Mouse (Mus musculus): ENCODE data around the gene Apol8. TPM values are rescaled to one million over a fixed set of nuclear protein-coding genes. Genes with fewer than 3 reads are reported as not detected.
A peak's percentile ranks its signal among the peaks of the same experiment; 100 is the strongest.

The Apol8 gene
- polyA plus RNA-seq, 1 experiment from 2014 or later, result 0.19 TPM

GRCm38 (mm10) chr15:77798664-77799490 lies 42.1 kb upstream of the Apol8 start:
- 0 out of 2 replicates have a peak overlapping the region, but pooled peaks have one; percentile 2 for H3K4me3 ChIP-seq (ENCODE audit: low read length)
- H3K9ac ChIP-seq (replicated peaks; ENCODE audit: low read length), result peak overlapping the region; percentile 58
- H3K9me3 ChIP-seq (ENCODE audit: low read length), result no peaks in the 10 kb centered on the region
- ATAC-seq (ENCODE audit: low FRiP score, low TSS enrichment), result peak; percentile 88
- 16% methylated on average over 14 of the region's 14 CpGs for WGBS
- H3K27ac ChIP-seq (ENCODE audit: low read length), result peak overlapping the region; percentile 99
- peaks cover 52% of the 10 kb centered on the region for H3K4me1 ChIP-seq (ENCODE audit: insufficient read depth, low read length)
- peak overlapping the region; percentile 30; the same call in 1 of the 2 replicates for H3K4me2 ChIP-seq (replicated peaks; ENCODE audit: low read depth, low read length)
- H3K27me3 ChIP-seq (ENCODE audit: insufficient read depth, low read length), result no peaks in the 10 kb centered on the region
- H3K36me3 ChIP-seq (ENCODE audit: insufficient read depth, low read length), result peaks cover 46% of the 10 kb centered on the region

GRCm38 (mm10) chr15:77797609-77798411 lies 41.0 kb upstream of the Apol8 start:
- H3K27me3 ChIP-seq (ENCODE audit: insufficient read depth, low read length), result no peaks in the 10 kb centered on the region
- H3K4me2 ChIP-seq (replicated peaks; ENCODE audit: low read depth, low read length), result peak overlapping the region; percentile 30; the same call in 1 of the 2 replicates
- WGBS, result 58% methylated on average over 14 of the region's 14 CpGs
- H3K27ac ChIP-seq (ENCODE audit: low read length), result peak overlapping the region; percentile 99
- H3K4me3 ChIP-seq (ENCODE audit: low read length), result no peak overlapping the region
- peaks cover 52% of the 10 kb centered on the region for H3K4me1 ChIP-seq (ENCODE audit: insufficient read depth, low read length)
- peak overlapping the region; percentile 58 for H3K9ac ChIP-seq (replicated peaks; ENCODE audit: low read length)
- peak; percentile 19; the same call in 1 of the 2 replicates for ATAC-seq (ENCODE audit: low FRiP score, low TSS enrichment)
- no peaks in the 10 kb centered on the region for H3K9me3 ChIP-seq (ENCODE audit: low read length)
- H3K36me3 ChIP-seq (ENCODE audit: insufficient read depth, low read length), result peaks cover 45% of the 10 kb centered on the region

DNA sequence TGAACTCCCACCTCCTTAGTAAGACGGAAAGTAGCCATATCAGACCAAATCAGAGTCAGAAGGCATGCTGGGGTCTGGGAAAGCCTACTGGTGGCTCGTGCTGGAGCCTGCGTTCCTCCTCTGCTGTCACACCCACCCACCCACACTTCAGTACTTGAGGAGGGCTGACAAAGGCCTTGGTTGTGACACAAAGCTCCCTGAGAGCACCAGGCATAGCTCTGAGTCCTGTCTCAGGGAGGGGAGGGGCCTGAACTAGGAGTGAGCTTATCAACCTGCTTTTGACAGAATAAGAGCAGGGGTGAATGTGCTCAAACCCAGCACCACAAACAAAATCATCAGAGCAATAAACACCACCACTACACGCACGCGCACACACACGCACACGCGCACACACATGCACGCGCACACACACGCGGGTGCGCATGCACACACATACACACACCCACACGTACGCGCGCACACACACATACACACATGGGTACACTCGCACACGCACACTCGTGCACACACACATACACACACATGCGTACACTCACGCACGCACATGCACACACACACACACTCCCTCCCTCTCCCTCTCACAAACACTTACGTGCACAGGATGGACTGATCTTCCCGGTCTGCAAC lies 39.7 kb upstream of the Apol8 start:
- H3K27me3 ChIP-seq (ENCODE audit: insufficient read depth, low read length), result no peaks in the 10 kb centered on the region
- H3K4me1 ChIP-seq (ENCODE audit: insufficient read depth, low read length), result peaks cover 49% of the 10 kb centered on the region
- peaks cover 49% of the 10 kb centered on the region for H3K36me3 ChIP-seq (ENCODE audit: insufficient read depth, low read length)
- H3K9me3 ChIP-seq (ENCODE audit: low read length), result no peaks in the 10 kb centered on the region
- H3K27ac ChIP-seq (ENCODE audit: low read length), result peak overlapping the region; percentile 99; the same call in 1 of the 2 replicates
- ATAC-seq (ENCODE audit: low FRiP score, low TSS enrichment), result no peak
- no peak overlapping the region for H3K4me3 ChIP-seq (ENCODE audit: low read length)
- H3K9ac ChIP-seq (replicated peaks; ENCODE audit: low read length), result no peak overlapping the region
- H3K4me2 ChIP-seq (replicated peaks; ENCODE audit: low read depth, low read length), result no peak overlapping the region
- WGBS, result 93% methylated on average over 26 of the region's 26 CpGs

- peaks cover 37% of the 10 kb centered on the region for H3K4me1 ChIP-seq (ENCODE audit: insufficient read depth, low read length)
- H3K9me3 ChIP-seq (ENCODE audit: low read length), result no peaks in the 10 kb centered on the region
- peaks cover 59% of the 10 kb centered on the region for H3K36me3 ChIP-seq (ENCODE audit: insufficient read depth, low read length)
- peak overlapping the region; percentile 22; the same call in 1 of the 2 replicates for H3K27ac ChIP-seq (ENCODE audit: low read length)
- no peak overlapping the region for H3K4me2 ChIP-seq (replicated peaks; ENCODE audit: low read depth, low read length)
- ATAC-seq (ENCODE audit: low FRiP score, low TSS enrichment), result no peak
- H3K9ac ChIP-seq (replicated peaks; ENCODE audit: low read length), result no peak overlapping the region; the same call in 1 of the 2 replicates
- 83% methylated on average over 13 of the region's 13 CpGs for WGBS
- no peaks in the 10 kb centered on the region for H3K27me3 ChIP-seq (ENCODE audit: insufficient read depth, low read length)
- no peak overlapping the region for H3K4me3 ChIP-seq (ENCODE audit: low read length)
Observed at GRCm38 (mm10) chr15:77794908-77795356, 38.1 kb upstream of the Apol8 start.

DNA sequence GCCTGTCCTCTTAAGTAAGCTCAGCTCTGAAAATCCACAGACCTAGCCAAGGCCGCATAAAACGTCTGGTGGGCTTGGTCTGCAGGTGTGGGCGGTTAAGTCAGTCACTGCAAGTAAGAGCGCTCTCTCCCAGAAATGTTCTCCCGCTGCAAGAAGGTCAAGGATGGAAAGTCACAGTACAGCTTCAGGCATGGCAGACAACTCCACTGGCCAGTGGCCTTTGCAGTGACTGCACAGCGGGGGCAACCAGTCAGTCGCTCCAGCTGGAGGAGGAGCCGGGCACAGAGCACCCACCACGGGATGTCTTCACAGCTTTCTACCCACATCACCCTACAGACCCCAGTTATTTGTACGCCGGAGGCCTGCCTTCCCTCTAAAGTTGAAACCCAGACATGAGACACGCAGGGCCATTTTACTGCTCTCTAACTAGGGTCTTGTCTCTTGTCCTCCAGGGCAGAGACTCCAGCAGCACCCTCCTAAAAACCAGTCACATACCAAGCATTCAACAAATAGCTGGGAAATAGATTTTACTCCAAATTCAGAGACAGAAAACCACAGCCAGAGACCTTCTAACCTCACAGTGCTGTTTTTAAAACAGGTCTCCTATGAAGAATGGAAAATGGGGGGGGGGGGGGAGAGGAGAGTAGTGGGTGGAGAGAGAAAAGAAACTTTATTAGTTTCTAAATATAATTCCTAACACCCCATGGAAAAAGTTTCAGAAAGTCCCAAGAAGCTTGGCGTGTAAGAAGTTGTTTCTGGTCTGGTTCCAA lies 37.5 kb upstream of the Apol8 start:
- H3K36me3 ChIP-seq (ENCODE audit: insufficient read depth, low read length), result peaks cover 65% of the 10 kb centered on the region
- peak overlapping the region; percentile 48; the same call in 1 of the 2 replicates for H3K27ac ChIP-seq (ENCODE audit: low read length)
- no peak overlapping the region for H3K4me3 ChIP-seq (ENCODE audit: low read length)
- no peak overlapping the region for H3K9ac ChIP-seq (replicated peaks; ENCODE audit: low read length)
- no peaks in the 10 kb centered on the region for H3K9me3 ChIP-seq (ENCODE audit: low read length)
- H3K27me3 ChIP-seq (ENCODE audit: insufficient read depth, low read length), result no peaks in the 10 kb centered on the region
- 70% methylated on average over 13 of the region's 13 CpGs for WGBS
- H3K4me1 ChIP-seq (ENCODE audit: insufficient read depth, low read length), result peaks cover 31% of the 10 kb centered on the region
- no peak overlapping the region for H3K4me2 ChIP-seq (replicated peaks; ENCODE audit: low read depth, low read length)
- ATAC-seq (ENCODE audit: low FRiP score, low TSS enrichment), result no peak

- no peak overlapping the region for H3K27ac ChIP-seq (ENCODE audit: low read length)
- 86% methylated on average over 7 of the region's 7 CpGs for WGBS
Observed at GRCm38 (mm10) chr15:77793554-77793953, 36.8 kb upstream of the Apol8 start.

DNA sequence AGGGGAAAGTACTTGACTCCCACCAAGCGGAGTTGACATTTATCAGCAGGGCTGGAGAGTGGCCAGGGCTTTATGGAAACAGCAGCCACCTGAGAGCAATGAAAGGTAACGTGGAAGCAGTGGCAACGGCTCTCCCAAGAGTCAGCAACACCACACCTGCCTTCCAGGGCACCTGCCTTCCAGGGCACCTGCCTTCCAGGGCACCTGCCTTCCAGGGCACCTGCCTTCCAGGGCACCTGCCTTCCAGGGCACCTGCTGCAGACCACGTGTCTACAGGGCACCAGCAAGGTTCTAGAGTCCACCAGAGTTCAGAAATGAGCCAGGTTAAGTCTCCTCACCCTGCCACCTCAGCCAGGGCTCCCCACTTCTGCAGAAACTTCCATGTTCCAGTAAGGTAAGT lies 36.3 kb upstream of the Apol8 start:
- Histone ChIP-seq H3K4me1 (ENCODE audit: insufficient read depth, low read length) (peaks cover 18% of the 10 kb centered on the region), H3K36me3 (ENCODE audit: insufficient read depth, low read length) (peaks cover 77% of the 10 kb centered on the region), H3K4me3 (ENCODE audit: low read length) (no peak overlapping the region), H3K9ac (replicated peaks; ENCODE audit: low read length) (no peak overlapping the region), H3K9me3 (ENCODE audit: low read length) (no peaks in the 10 kb centered on the region), H3K27ac (ENCODE audit: low read length) (no peak overlapping the region), H3K4me2 (replicated peaks; ENCODE audit: low read depth, low read length) (no peak overlapping the region), H3K27me3 (ENCODE audit: insufficient read depth, low read length) (no peaks in the 10 kb centered on the region)
- WGBS, result 88% methylated on average over 4 of the region's 4 CpGs
- ATAC-seq (ENCODE audit: low FRiP score, low TSS enrichment), result no peak

More at GRCm38 (mm10) chr15:77793554-77793953, 36.8 kb upstream of the Apol8 start:
- no peak for ATAC-seq (ENCODE audit: low FRiP score, low TSS enrichment)
- Histone ChIP-seq H3K4me3 (ENCODE audit: low read length) (no peak overlapping the region), H3K9ac (replicated peaks; ENCODE audit: low read length) (no peak overlapping the region), H3K4me1 (ENCODE audit: insufficient read depth, low read length) (peaks cover 23% of the 10 kb centered on the region), H3K9me3 (ENCODE audit: low read length) (no peaks in the 10 kb centered on the region), H3K4me2 (replicated peaks; ENCODE audit: low read depth, low read length) (no peak overlapping the region), H3K27me3 (ENCODE audit: insufficient read depth, low read length) (no peaks in the 10 kb centered on the region), H3K36me3 (ENCODE audit: insufficient read depth, low read length) (peaks cover 73% of the 10 kb centered on the region)

GRCm38 (mm10) chr15:77792056-77792455 lies 35.3 kb upstream of the Apol8 start:
- 83% methylated on average over 9 of the region's 9 CpGs for WGBS

More at GRCm38 (mm10) chr15:77792056-77792455, 35.3 kb upstream of the Apol8 start:
- no peak for ATAC-seq (ENCODE audit: low FRiP score, low TSS enrichment)
- H3K4me3 ChIP-seq (ENCODE audit: low read length), result no peak overlapping the region
- H3K4me1 ChIP-seq (ENCODE audit: insufficient read depth, low read length), result peaks cover 8% of the 10 kb centered on the region
- H3K36me3 ChIP-seq (ENCODE audit: insufficient read depth, low read length), result peaks cover 84% of the 10 kb centered on the region
- H3K9ac ChIP-seq (replicated peaks; ENCODE audit: low read length), result no peak overlapping the region
- no peak overlapping the region for H3K4me2 ChIP-seq (replicated peaks; ENCODE audit: low read depth, low read length)
- no peaks in the 10 kb centered on the region for H3K27me3 ChIP-seq (ENCODE audit: insufficient read depth, low read length)
- no peaks in the 10 kb centered on the region for H3K9me3 ChIP-seq (ENCODE audit: low read length)
- H3K27ac ChIP-seq (ENCODE audit: low read length), result no peak overlapping the region

Data from kidney, embryonic 16.5 days (tissue).